Mouse (Mus musculus): Measurements from ENCODE around the gene Sh3glb2. TPM values are rescaled to one million over a fixed set of nuclear protein-coding genes. Genes with fewer than 3 reads are reported as not detected.
A peak's percentile ranks its signal among the peaks of the same experiment; 100 is the strongest.

Gene Sh3glb2
- polyA plus RNA-seq, 1 experiment from 2014 or later, result 59.9 TPM

GRCm38 (mm10) chr2:30356906-30357305 is 2.2 kb downstream of the Sh3glb2 start:
- no peak for ATAC-seq (ENCODE audit: insufficient number of reproducible peaks, low FRiP score, low TSS enrichment, low read depth)
- Histone ChIP-seq H3K9me3 (ENCODE audit: control insufficient read depth, low read length) (no peaks in the 10 kb centered on the region), H3K27ac (replicated peaks; ENCODE audit: low read depth, low read length) (no peak overlapping the region), H3K9ac (ENCODE audit: low read length) (no peak overlapping the region), H3K4me3 (ENCODE audit: low read depth, low read length) (no peak overlapping the region), H3K27me3 (ENCODE audit: control insufficient read depth, insufficient read depth, low read length) (no peaks in the 10 kb centered on the region), H3K36me3 (ENCODE audit: control insufficient read depth, insufficient read depth, low read length) (0 out of 2 replicates have a peak, but pooled peaks cover 4% of the 10 kb centered on the region), H3K4me2 (ENCODE audit: low read depth, severe bottlenecking) (no peak overlapping the region), H3K4me1 (ENCODE audit: control insufficient read depth, insufficient read depth, low read length) (peaks cover 11% of the 10 kb centered on the region)
- no peak for DNase-seq (ENCODE audit: low spot score)
- WGBS, result 70% methylated on average over 9 of the region's 9 CpGs

GRCm38 (mm10) chr2:30356266-30356665 is 2.9 kb downstream of the Sh3glb2 start:
- WGBS, result 58% methylated on average over 4 of the region's 4 CpGs
- DNase-seq (ENCODE audit: low spot score) (no peak), ATAC-seq (ENCODE audit: insufficient number of reproducible peaks, low FRiP score, low TSS enrichment, low read depth) (no peak)
- Histone ChIP-seq H3K27me3 (ENCODE audit: control insufficient read depth, insufficient read depth, low read length) (no peaks in the 10 kb centered on the region), H3K4me2 (ENCODE audit: low read depth, severe bottlenecking) (no peak overlapping the region), H3K9me3 (ENCODE audit: control insufficient read depth, low read length) (no peaks in the 10 kb centered on the region), H3K4me1 (ENCODE audit: control insufficient read depth, insufficient read depth, low read length) (peaks cover 11% of the 10 kb centered on the region), H3K36me3 (ENCODE audit: control insufficient read depth, insufficient read depth, low read length) (0 out of 2 replicates have a peak, but pooled peaks cover 4% of the 10 kb centered on the region), H3K27ac (replicated peaks; ENCODE audit: low read depth, low read length) (no peak overlapping the region), H3K4me3 (ENCODE audit: low read depth, low read length) (no peak overlapping the region; the same call in 1 of the 2 replicates), H3K9ac (ENCODE audit: low read length) (no peak overlapping the region)

- no peak for ATAC-seq (ENCODE audit: insufficient number of reproducible peaks, low FRiP score, low TSS enrichment, low read depth)
- WGBS, result 74% methylated on average over 4 of the region's 4 CpGs
- no peaks in the 10 kb centered on the region for H3K9me3 ChIP-seq (ENCODE audit: control insufficient read depth, low read length)
- no peak overlapping the region for H3K27ac ChIP-seq (replicated peaks; ENCODE audit: low read depth, low read length)
- H3K27me3 ChIP-seq (ENCODE audit: control insufficient read depth, insufficient read depth, low read length), result no peaks in the 10 kb centered on the region
- no peak for DNase-seq (ENCODE audit: low spot score)
- H3K4me2 ChIP-seq (ENCODE audit: low read depth, severe bottlenecking), result no peak overlapping the region
- peaks cover 11% of the 10 kb centered on the region for H3K4me1 ChIP-seq (ENCODE audit: control insufficient read depth, insufficient read depth, low read length)
- no peak overlapping the region for H3K4me3 ChIP-seq (ENCODE audit: low read depth, low read length)
- peak overlapping the region; percentile 22; the same call in 1 of the 2 replicates for H3K9ac ChIP-seq (ENCODE audit: low read length)
- H3K36me3 ChIP-seq (ENCODE audit: control insufficient read depth, insufficient read depth, low read length), result 0 out of 2 replicates have a peak, but pooled peaks cover 4% of the 10 kb centered on the region
Measured at GRCm38 (mm10) chr2:30355861-30356260, 3.3 kb downstream of the Sh3glb2 start.

DNA sequence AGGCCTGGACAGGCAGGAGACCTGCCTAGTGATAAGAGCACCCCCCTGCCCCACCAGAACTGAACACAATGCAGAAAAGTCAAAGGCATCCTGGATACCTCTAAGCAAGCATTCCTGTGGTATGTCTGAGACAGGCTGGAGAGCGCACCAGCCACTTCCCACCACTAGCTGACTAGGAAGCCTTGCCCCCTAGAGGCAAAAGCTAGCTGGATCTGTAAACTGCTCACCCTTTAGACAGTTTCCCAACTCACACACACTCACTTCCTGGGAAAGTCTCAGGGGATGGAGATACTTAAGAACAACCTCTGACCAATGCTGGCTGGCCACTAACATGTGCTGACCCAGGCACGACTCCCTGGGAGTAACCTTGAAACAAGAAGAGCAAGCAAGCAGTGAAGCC is 8.0 kb downstream of the Sh3glb2 start:
- Histone ChIP-seq H3K27ac (replicated peaks; ENCODE audit: low read depth, low read length) (no peak overlapping the region), H3K27me3 (ENCODE audit: control insufficient read depth, insufficient read depth, low read length) (no peaks in the 10 kb centered on the region), H3K9me3 (ENCODE audit: control insufficient read depth, low read length) (no peaks in the 10 kb centered on the region), H3K4me2 (ENCODE audit: low read depth, severe bottlenecking) (no peak overlapping the region), H3K9ac (ENCODE audit: low read length) (no peak overlapping the region), H3K4me3 (ENCODE audit: low read depth, low read length) (no peak overlapping the region), H3K4me1 (ENCODE audit: control insufficient read depth, insufficient read depth, low read length) (no peaks in the 10 kb centered on the region), H3K36me3 (ENCODE audit: control insufficient read depth, insufficient read depth, low read length) (peaks cover 14% of the 10 kb centered on the region; the same call in 1 of the 2 replicates)
- WGBS, result 74% methylated on average over 2 of the region's 2 CpGs
- ATAC-seq (ENCODE audit: insufficient number of reproducible peaks, low FRiP score, low TSS enrichment, low read depth) (no peak), DNase-seq (ENCODE audit: low spot score) (no peak)

GRCm38 (mm10) chr2:30349196-30349595 is 9.9 kb downstream of the Sh3glb2 start:
- Histone ChIP-seq H3K9ac (ENCODE audit: low read length) (no peak overlapping the region), H3K4me2 (ENCODE audit: low read depth, severe bottlenecking) (no peak overlapping the region), H3K36me3 (ENCODE audit: control insufficient read depth, insufficient read depth, low read length) (peaks cover 26% of the 10 kb centered on the region; the same call in 1 of the 2 replicates), H3K27ac (replicated peaks; ENCODE audit: low read depth, low read length) (no peak overlapping the region), H3K4me3 (ENCODE audit: low read depth, low read length) (no peak overlapping the region), H3K27me3 (ENCODE audit: control insufficient read depth, insufficient read depth, low read length) (no peaks in the 10 kb centered on the region), H3K9me3 (ENCODE audit: control insufficient read depth, low read length) (no peaks in the 10 kb centered on the region), H3K4me1 (ENCODE audit: control insufficient read depth, insufficient read depth, low read length) (no peaks in the 10 kb centered on the region)
- WGBS, result 89% methylated on average over 6 of the region's 6 CpGs
- no peak for DNase-seq (ENCODE audit: low spot score)
- no peak for ATAC-seq (ENCODE audit: insufficient number of reproducible peaks, low FRiP score, low TSS enrichment, low read depth)

- Histone ChIP-seq H3K4me1 (ENCODE audit: control insufficient read depth, insufficient read depth, low read length) (no peaks in the 10 kb centered on the region), H3K36me3 (ENCODE audit: control insufficient read depth, insufficient read depth, low read length) (peaks cover 41% of the 10 kb centered on the region), H3K27ac (replicated peaks; ENCODE audit: low read depth, low read length) (no peak overlapping the region), H3K27me3 (ENCODE audit: control insufficient read depth, insufficient read depth, low read length) (no peaks in the 10 kb centered on the region), H3K4me3 (ENCODE audit: low read depth, low read length) (no peak overlapping the region), H3K4me2 (ENCODE audit: low read depth, severe bottlenecking) (no peak overlapping the region), H3K9ac (ENCODE audit: low read length) (no peak overlapping the region; the same call in 1 of the 2 replicates), H3K9me3 (ENCODE audit: control insufficient read depth, low read length) (no peaks in the 10 kb centered on the region)
- WGBS, result 92% methylated on average over 7 of the region's 7 CpGs
- no peak for DNase-seq (ENCODE audit: low spot score)
- ATAC-seq (ENCODE audit: insufficient number of reproducible peaks, low FRiP score, low TSS enrichment, low read depth), result no peak
Measured at GRCm38 (mm10) chr2:30345971-30346676, 13.0 kb downstream of the Sh3glb2 start.

DNA sequence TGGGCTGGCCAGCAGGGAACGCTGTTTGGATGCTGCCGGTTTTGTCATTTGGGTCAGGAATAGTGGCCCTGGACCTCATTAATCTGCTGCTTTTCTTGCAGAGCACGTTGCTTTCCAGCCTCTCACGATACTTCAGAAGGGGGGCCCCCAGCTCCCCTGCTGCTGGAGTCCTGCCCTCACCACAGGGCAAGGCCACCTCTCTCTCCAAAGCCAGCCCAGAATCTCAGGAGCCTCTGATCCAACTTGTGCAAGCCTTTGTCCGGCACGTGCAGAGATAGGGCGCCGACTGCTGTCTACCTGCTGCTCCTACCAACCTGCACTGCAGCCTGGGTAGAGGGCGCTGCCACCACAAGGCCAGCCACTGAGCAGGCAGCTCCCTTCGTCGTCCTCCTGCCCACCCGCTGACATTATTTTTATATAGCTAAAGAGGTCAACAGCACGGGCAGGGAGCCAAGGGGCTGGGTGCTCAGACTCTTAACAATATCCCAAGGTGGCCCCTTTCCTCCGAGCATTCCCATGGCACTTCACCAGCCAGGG is 15.5 kb downstream of the Sh3glb2 start:
- Histone ChIP-seq H3K27me3 (ENCODE audit: control insufficient read depth, insufficient read depth, low read length) (no peaks in the 10 kb centered on the region), H3K27ac (replicated peaks; ENCODE audit: low read depth, low read length) (no peak overlapping the region), H3K4me2 (ENCODE audit: low read depth, severe bottlenecking) (no peak overlapping the region), H3K4me3 (ENCODE audit: low read depth, low read length) (no peak overlapping the region), H3K9ac (ENCODE audit: low read length) (no peak overlapping the region), H3K4me1 (ENCODE audit: control insufficient read depth, insufficient read depth, low read length) (no peaks in the 10 kb centered on the region), H3K9me3 (ENCODE audit: control insufficient read depth, low read length) (no peaks in the 10 kb centered on the region), H3K36me3 (ENCODE audit: control insufficient read depth, insufficient read depth, low read length) (peaks cover 52% of the 10 kb centered on the region)
- no peak for DNase-seq (ENCODE audit: low spot score)
- ATAC-seq (ENCODE audit: insufficient number of reproducible peaks, low FRiP score, low TSS enrichment, low read depth), result no peak
- WGBS, result 85% methylated on average over 14 of the region's 14 CpGs

DNA sequence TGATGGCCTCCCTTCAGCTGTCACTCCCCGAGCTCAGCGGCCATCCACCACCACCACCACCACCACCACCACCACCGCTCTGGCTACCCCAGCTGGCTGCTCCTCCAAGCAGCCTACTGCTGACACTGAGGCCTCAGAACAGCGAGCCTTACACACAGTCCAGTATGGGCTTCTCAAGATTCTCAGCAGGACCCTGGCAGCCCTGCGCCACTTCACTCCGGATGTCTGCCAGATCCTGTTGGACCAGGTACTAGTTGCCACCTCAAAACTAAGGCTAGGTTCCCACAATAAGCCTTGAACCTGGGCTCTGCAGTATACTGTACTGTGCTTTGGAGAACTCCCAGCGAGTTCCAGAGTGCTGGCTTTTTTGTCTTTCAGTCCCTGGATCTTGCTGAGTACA is 16.6 kb downstream of the Sh3glb2 start:
- no peak for ATAC-seq (ENCODE audit: insufficient number of reproducible peaks, low FRiP score, low TSS enrichment, low read depth)
- 94% methylated on average over 7 of the region's 7 CpGs for WGBS

More for the DNA sequence above, 16.6 kb downstream of the Sh3glb2 start:
- H3K4me1 ChIP-seq (ENCODE audit: control insufficient read depth, insufficient read depth, low read length), result no peaks in the 10 kb centered on the region
- H3K27me3 ChIP-seq (ENCODE audit: control insufficient read depth, insufficient read depth, low read length), result no peaks in the 10 kb centered on the region
- no peak overlapping the region for H3K4me3 ChIP-seq (ENCODE audit: low read depth, low read length)
- peaks cover 52% of the 10 kb centered on the region for H3K36me3 ChIP-seq (ENCODE audit: control insufficient read depth, insufficient read depth, low read length)
- no peak for DNase-seq (ENCODE audit: low spot score)
- H3K27ac ChIP-seq (replicated peaks; ENCODE audit: low read depth, low read length), result no peak overlapping the region
- H3K4me2 ChIP-seq (ENCODE audit: low read depth, severe bottlenecking), result no peak overlapping the region
- no peak overlapping the region for H3K9ac ChIP-seq (ENCODE audit: low read length)
- no peaks in the 10 kb centered on the region for H3K9me3 ChIP-seq (ENCODE audit: control insufficient read depth, low read length)
